Mouse (Mus musculus) liver, embryonic 15.5 days (tissue): ENCODE measurements around the gene Spata18. TPM values are rescaled to one million over a fixed set of nuclear protein-coding genes. Genes with fewer than 3 reads are reported as not detected.

Source experiments
- ATAC-seq: fragments of 200-750 bp; cut with Nextera tagmentation; 2 replicates; pipeline ENCODE4 v1.8.0; 2017; ENCODE audit warnings: moderate number of reproducible peaks, mild to moderate bottlenecking, moderate library complexity; ENCODE audit not compliant: insufficient read depth
- H3K27ac ChIP-seq: fragments of 300-500 bp; sonication (generic); replicated peaks from 2 replicates; pipeline ENCODE4 v1.5.1; 2015; ENCODE audit warnings: mild to moderate bottlenecking, inconsistent platforms
- H3K27me3 ChIP-seq: fragments of 300-500 bp; sonication (generic); 2 replicates; pipeline ENCODE4 v1.6.1; 2015; ENCODE audit warnings: mild to moderate bottlenecking, inconsistent platforms
- H3K36me3 ChIP-seq: fragments of 300-500 bp; sonication (generic); replicated peaks from 2 replicates; pipeline ENCODE4 v1.6.1; 2015; ENCODE audit warnings: moderate library complexity, mild to moderate bottlenecking, inconsistent platforms
- H3K4me1 ChIP-seq: fragments of 300-500 bp; sonication (generic); replicated peaks from 2 replicates; pipeline ENCODE4 v1.6.1; 2015; ENCODE audit warnings: inconsistent platforms
- H3K4me2 ChIP-seq: fragments of 300-500 bp; sonication (generic); 2 replicates; pipeline ENCODE4 v1.6.1; 2015; ENCODE audit warnings: moderate library complexity, mild to moderate bottlenecking, inconsistent platforms
- H3K4me3 ChIP-seq: fragments of 300-500 bp; sonication (generic); replicated peaks from 2 replicates; pipeline ENCODE4 v1.5.1; 2015; ENCODE audit warnings: mild to moderate bottlenecking, inconsistent platforms
- H3K9ac ChIP-seq: fragments of 300-500 bp; sonication (generic); 2 replicates; pipeline ENCODE4 v1.6.1; 2015; ENCODE audit warnings: moderate library complexity, mild to moderate bottlenecking, inconsistent platforms
- H3K9me3 ChIP-seq: fragments of 300-500 bp; sonication (generic); replicated peaks from 2 replicates; pipeline ENCODE4 v1.6.1; 2016; ENCODE audit warnings: inconsistent platforms
- WGBS: fragments of 180-500 bp; shearing (Covaris S2); methylation state at CpG from one replicate; pipeline ENCODE4 v1.1.7; 2015; ENCODE audit warnings: mixed read lengths; ENCODE audit not compliant: insufficient replicate concordance; 5-methylcytosine and 5-hydroxymethylcytosine counted together
- polyA plus RNA-seq: library from polyadenylated mRNA; unstranded; fragments of >200 nt; fragmentation: Nextera tagmentation; extraction: Ambion mirVana; gene quantifications from 2 replicates; pipeline ENCODE4 v1.2.1, GENCODE M21; 2015

Spata18 gene
- polyA plus RNA-seq, 1 experiment from 2014 or later: not detected

DNA sequence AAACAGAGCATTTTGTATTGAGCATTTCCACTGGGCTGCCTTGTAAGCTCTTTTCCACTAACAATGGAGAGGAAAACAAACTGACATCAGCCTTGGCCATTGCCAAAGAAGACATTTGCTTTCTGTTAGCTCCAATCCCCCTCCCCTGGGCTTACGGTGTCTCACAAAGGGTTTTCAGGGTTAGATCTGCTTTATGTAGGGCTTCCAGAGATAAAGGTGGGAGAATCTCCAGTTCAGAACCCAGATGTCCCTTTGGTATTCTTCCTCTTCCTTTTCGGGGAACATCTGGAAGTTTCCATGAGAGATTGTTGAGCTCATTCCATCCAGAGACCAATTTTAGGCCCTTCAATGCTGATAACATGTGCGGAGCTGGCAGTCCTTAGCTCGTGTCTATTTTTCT, 74.8 kb downstream of the Spata18 start:
- Histone ChIP-seq H3K4me2 (no peak overlapping the region), H3K4me1 (no peaks in the 10 kb centered on the region), H3K27me3 (no peaks in the 10 kb centered on the region), H3K4me3 (no peak overlapping the region), H3K9me3 (no peaks in the 10 kb centered on the region), H3K9ac (no peak overlapping the region), H3K27ac (no peak overlapping the region), H3K36me3 (no peaks in the 10 kb centered on the region)
- WGBS: 65% methylated on average over 4 of the region's 4 CpGs
- no peak for ATAC-seq

DNA sequence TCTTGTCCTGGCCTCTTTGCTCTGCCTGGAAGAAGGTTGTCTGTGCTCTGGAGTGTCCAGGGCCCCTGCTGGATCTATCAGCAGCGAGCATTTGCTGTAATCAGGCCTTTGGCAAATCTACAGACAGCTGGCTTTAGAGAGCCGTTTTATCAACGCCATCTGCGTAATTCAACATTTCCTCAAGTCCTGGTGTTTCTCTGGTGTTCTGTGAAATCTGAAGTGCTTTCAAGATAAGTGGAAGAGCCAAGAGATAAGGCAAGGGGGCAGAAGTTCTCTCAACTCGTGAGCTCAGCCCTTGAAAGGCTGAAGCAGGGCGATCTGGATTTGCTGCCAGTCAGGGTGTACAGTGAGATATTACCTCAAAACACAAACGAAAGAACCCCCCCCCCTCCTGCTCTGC, 77.5 kb downstream of the Spata18 start:
- ATAC-seq: no peak
- H3K4me3 ChIP-seq: no peak overlapping the region
- H3K4me1 ChIP-seq: no peaks in the 10 kb centered on the region
- H3K36me3 ChIP-seq: no peaks in the 10 kb centered on the region
- WGBS: 30% methylated on average over 7 of the region's 7 CpGs
- no peaks in the 10 kb centered on the region for H3K27me3 ChIP-seq
- no peaks in the 10 kb centered on the region for H3K9me3 ChIP-seq
- no peak overlapping the region for H3K4me2 ChIP-seq
- H3K9ac ChIP-seq: no peak overlapping the region
- H3K27ac ChIP-seq: no peak overlapping the region

Other genes starting within 250 kb of the Spata18 start
- not detected in 2 replicates for gene Cwh43, start 245.3 kb upstream of the Spata18 start, polyA plus RNA-seq
- 2.5 and 2.9 TPM in 2 replicates for gene Dcun1d4, start 170.4 kb upstream of the Spata18 start, polyA plus RNA-seq
- gene Lrrc66, start 18.9 kb upstream of the Spata18 start, polyA plus RNA-seq: 0.03 TPM in 2 replicates
- gene Sgcb, start 3.6 kb upstream of the Spata18 start, polyA plus RNA-seq: 2.5 and 2.9 TPM in 2 replicates